Mouse (Mus musculus): ENCODE measurements at regions not wholly inside any gene's neighbourhood (a gene's known extent, or its start where the extent isn't known, plus 50 kb on each side); places are given as distances from the start of the nearest gene placed in this dataset.

- intact Hi-C loops (cut with DNase I): no loop called here
- DNase-seq: peak; percentile 11
These were observed 73.5 kb downstream of the Tmem114 start for GRCm38 (mm10) chr16:8351424-8351823.

- no peak for DNase-seq
- intact Hi-C loops (cut with DNase I): no loop called here
These were observed 75.8 kb downstream of the Tmem114 start for GRCm38 (mm10) chr16:8349148-8349547.

DNA sequence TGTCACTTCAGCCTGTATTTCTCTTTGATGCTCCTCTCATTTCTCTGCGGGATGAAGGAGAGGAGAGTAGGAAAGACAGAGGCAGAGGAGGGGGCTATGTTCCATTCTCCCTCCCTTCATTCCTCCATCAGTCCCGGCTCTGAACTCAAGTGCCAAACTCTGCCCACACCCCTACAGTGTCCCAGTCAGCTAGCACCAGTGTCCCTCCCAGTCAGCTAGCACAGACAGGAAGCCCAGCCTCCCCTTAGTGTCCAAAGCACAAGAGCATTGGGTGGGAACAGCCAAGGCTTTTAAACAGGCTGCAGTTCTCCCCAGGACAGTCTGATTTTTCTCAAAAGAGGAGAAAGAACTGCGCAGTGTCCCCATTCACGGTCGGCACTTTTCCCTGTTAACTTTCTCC is 76.3 kb downstream of the Tmem114 start:
- intact Hi-C loops (cut with DNase I): no loop called here
- no peak for DNase-seq

- intact Hi-C loops (cut with DNase I): no loop called here
- no peak for DNase-seq
These were observed 79.7 kb downstream of the Tmem114 start for GRCm38 (mm10) chr16:8345216-8345615.

GRCm38 (mm10) chr16:8333081-8333710 is 91.7 kb downstream of the Tmem114 start:
- peak; percentile 45 for DNase-seq
- intact Hi-C loops (cut with DNase I): no loop called here

GRCm38 (mm10) chr16:8311996-8312395 is 112.9 kb downstream of the Tmem114 start:
- intact Hi-C loops (cut with DNase I): no loop called here

DNA sequence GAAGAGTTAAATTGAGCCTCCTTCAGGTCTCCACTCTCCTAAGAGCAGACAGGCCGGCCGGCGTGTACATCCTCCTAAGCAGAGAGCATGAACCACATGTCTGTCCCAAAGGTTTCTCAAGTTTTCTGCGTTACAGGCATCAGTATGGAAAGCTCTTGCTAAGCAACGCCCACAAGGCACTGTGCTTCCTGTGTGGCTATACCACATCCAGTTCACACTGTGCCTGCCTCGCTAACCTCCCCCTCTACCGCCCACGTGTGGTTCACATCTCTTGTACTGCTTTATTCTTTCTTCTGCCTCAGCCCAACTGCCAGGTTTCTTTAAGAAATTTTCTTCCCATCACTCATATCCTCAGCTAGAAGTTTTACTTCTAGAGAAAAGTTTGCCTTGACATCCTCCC is 118.5 kb downstream of the Tmem114 start:
- DNase-seq: no peak
- intact Hi-C loops (cut with DNase I): no loop called here

More at GRCm38 (mm10) chr16:8311996-8312395, 112.9 kb downstream of the Tmem114 start:
- peak; percentile 58 for DNase-seq

Data from left cerebral cortex, postnatal 4 days (tissue).